Mouse (Mus musculus): ENCODE results near the gene Dhx16. TPM values are rescaled to one million over a fixed set of nuclear protein-coding genes. Genes with fewer than 3 reads are reported as not detected.
A peak's percentile ranks its signal among the peaks of the same experiment; 100 is the strongest.

The Dhx16 gene
- polyA plus RNA-seq, 1 experiment from 2014 or later: 50.3 TPM

DNA sequence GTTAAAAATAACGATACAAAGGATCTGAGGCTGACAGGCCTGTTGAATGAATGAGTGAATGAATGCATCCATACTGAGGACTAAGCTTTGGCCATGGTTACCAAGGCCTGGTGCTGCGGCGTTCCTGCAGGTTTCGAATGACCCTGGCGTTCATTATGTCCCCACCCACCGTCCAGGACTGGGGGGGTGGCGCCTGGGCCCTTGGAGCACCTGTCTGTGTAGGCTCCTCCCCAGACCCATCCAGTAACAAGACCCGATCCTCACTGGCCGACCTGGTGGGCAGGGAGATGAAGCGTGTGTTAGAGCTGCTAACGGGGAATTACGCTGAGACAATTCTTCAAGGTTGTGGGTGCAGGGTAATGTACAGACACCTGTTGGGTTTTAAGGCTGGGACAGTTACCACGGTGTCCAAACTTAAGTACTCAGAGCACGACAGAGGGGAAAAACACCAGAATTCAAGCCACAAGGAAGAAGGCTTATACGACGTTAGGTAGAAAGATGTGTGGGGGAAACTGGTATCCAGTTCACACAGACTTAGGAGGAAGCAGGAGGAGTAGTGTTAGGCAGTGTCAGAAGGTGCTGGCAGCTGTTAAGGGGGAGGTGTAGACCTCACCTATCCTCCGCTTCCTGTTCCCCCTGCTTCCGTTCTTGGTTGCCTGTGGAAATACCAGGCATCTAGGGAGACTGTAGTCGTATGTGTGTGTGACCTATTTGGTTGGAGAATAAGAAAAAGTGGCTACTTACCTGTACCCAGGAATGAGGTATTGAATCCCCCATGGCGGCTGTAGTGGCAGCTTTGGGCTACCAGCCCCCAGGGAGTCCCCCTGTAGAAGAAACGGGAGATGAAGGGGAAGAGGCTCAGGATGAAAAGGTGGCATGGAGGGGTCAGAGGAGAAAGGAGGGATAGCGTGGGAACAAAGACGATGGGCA is 18.3 kb downstream of the Dhx16 start:
- Histone ChIP-seq H3K27ac (ENCODE audit: low read depth, low read length) (no peak overlapping the region; the same call in 1 of the 2 replicates), H3K36me3 (ENCODE audit: control insufficient read depth, insufficient read depth, low read length) (peaks cover 4% of the 10 kb centered on the region), H3K4me3 (ENCODE audit: low read depth, low read length) (peak overlapping the region; percentile 72), H3K27me3 (ENCODE audit: control insufficient read depth, insufficient read depth, low read length) (no peaks in the 10 kb centered on the region), H3K9ac (ENCODE audit: low read length) (peak overlapping the region; percentile 30; the same call in 1 of the 2 replicates), H3K4me1 (replicated peaks; ENCODE audit: control insufficient read depth, insufficient read depth, low read length) (peaks cover 3% of the 10 kb centered on the region), H3K4me2 (ENCODE audit: low read depth, low read length, severe bottlenecking) (peak overlapping the region; percentile 99; the same call in 1 of the 2 replicates), H3K9me3 (ENCODE audit: control insufficient read depth, low read length) (no peaks in the 10 kb centered on the region)
- ATAC-seq (replicated peaks; ENCODE audit: low FRiP score) (peak; percentile 51), DNase-seq (ENCODE audit: low spot score) (peak; percentile 63)
- WGBS: 43% methylated on average over 23 of the region's 23 CpGs

DNA sequence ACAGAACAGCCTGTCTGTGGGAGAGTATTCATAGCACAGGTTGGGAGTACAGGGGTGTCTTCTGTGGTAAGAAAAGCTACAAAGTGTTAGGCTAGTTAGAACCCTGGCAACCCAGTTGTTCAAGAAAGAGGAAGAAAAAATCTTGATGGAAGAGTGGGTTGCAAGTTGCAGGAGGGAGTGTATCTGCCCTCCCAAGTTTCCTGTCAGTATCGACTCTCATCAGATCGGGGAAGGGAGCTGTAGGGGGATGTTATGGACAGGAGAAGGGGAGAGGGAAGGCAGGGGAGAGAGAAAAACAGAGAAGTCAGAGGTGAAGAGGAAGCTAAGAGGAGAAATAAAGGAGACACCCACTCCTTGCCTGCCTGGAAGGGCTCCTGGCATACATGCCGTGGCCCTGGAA is 21.0 kb downstream of the Dhx16 start:
- no peaks in the 10 kb centered on the region for H3K27me3 ChIP-seq (ENCODE audit: control insufficient read depth, insufficient read depth, low read length)
- no peak overlapping the region for H3K9ac ChIP-seq (ENCODE audit: low read length)
- H3K9me3 ChIP-seq (ENCODE audit: control insufficient read depth, low read length): no peaks in the 10 kb centered on the region
- peaks cover 3% of the 10 kb centered on the region for H3K4me1 ChIP-seq (replicated peaks; ENCODE audit: control insufficient read depth, insufficient read depth, low read length)
- H3K4me3 ChIP-seq (ENCODE audit: low read depth, low read length): no peak overlapping the region
- no peak for DNase-seq (ENCODE audit: low spot score)
- H3K27ac ChIP-seq (ENCODE audit: low read depth, low read length): no peak overlapping the region
- peaks cover 5% of the 10 kb centered on the region; the same call in 1 of the 2 replicates for H3K36me3 ChIP-seq (ENCODE audit: control insufficient read depth, insufficient read depth, low read length)
- no peak for ATAC-seq (replicated peaks; ENCODE audit: low FRiP score)
- 82% methylated on average over 3 of the region's 3 CpGs for WGBS
- no peak overlapping the region for H3K4me2 ChIP-seq (ENCODE audit: low read depth, low read length, severe bottlenecking)

DNA sequence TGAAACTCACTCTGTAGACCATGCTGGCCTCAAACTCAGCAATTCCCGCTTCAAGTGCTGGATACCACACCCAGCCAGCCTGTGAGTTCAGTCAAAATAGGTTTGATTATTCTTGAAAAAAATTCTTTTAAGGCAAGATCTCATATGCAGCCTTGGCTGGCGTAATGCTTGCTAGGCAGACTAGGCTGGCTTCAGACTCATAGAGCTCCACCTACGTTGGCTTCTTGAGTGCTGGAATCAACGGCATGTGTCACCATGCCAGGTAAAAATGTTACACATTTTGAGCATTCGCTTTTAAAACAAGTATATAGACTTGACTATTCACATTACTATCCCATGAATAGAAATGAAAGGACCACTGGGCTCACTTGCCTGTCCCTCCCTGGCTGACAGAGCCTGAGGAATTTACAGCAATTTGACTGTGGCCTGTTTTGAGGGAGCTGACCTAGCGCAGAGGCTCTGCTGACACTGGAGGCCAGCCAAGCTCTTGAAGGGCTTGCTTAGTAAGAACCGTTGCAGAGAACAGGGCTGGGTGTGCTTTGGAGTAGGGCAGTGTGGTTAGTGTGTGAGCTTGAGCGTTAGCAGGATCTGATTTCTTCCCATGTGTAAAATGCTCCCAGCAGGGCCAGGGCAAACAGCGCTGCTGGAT is 23.8 kb downstream of the Dhx16 start:
- WGBS: 92% methylated on average over 9 of the region's 9 CpGs
- no peaks in the 10 kb centered on the region for H3K4me1 ChIP-seq (replicated peaks; ENCODE audit: control insufficient read depth, insufficient read depth, low read length)
- no peak overlapping the region for H3K4me3 ChIP-seq (ENCODE audit: low read depth, low read length)
- ATAC-seq (replicated peaks; ENCODE audit: low FRiP score) (no peak), DNase-seq (ENCODE audit: low spot score) (no peak)
- H3K9me3 ChIP-seq (ENCODE audit: control insufficient read depth, low read length): no peaks in the 10 kb centered on the region
- peaks cover 5% of the 10 kb centered on the region; the same call in 1 of the 2 replicates for H3K36me3 ChIP-seq (ENCODE audit: control insufficient read depth, insufficient read depth, low read length)
- H3K27ac ChIP-seq (ENCODE audit: low read depth, low read length): no peak overlapping the region
- no peak overlapping the region for H3K4me2 ChIP-seq (ENCODE audit: low read depth, low read length, severe bottlenecking)
- H3K27me3 ChIP-seq (ENCODE audit: control insufficient read depth, insufficient read depth, low read length): no peaks in the 10 kb centered on the region
- no peak overlapping the region for H3K9ac ChIP-seq (ENCODE audit: low read length)

DNA sequence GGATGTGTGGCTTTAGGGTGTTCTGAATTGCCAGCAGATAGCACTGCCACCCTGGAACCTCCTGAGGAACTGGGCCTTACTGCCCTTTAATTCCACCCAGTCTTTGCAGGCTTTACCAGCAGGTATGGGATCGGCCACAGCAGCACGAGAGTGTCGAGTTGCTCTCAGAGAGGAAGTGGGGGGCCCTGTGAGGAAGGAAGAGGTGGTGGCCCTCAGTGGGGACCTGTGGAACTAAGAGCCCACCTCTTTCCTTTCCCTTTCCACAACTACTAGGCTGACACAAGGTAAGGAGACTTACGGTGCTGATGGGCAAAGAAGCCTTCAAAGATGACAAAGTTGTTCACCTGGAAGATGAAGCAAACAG is 24.4 kb downstream of the Dhx16 start:
- 88% methylated on average over 4 of the region's 4 CpGs for WGBS
- H3K36me3 ChIP-seq (ENCODE audit: control insufficient read depth, insufficient read depth, low read length): peaks cover 5% of the 10 kb centered on the region; the same call in 1 of the 2 replicates

DNA sequence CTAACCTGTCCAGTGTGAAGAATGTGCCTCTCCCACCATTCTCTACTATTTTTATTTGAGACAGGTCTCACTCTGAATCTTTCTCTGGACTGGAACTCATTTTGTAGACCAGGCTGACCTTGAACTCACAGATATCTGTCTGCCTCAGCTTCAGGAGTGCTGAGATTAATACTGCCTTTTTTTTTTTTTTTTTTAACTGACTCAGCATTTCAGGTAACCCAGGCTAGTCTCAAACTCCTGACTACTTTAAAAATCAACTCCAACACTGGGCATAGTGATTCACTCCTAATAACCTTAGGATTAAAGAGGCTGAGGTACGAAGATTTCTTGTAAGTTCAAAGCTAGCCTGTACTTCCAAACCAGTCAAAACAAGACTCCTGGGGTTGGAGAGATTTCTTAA is 26.0 kb downstream of the Dhx16 start:
- no peak overlapping the region for H3K27ac ChIP-seq (ENCODE audit: low read depth, low read length)
- H3K27me3 ChIP-seq (ENCODE audit: control insufficient read depth, insufficient read depth, low read length): no peaks in the 10 kb centered on the region
- H3K4me1 ChIP-seq (replicated peaks; ENCODE audit: control insufficient read depth, insufficient read depth, low read length): peaks cover 5% of the 10 kb centered on the region; the same call in 1 of the 2 replicates
- no peaks in the 10 kb centered on the region for H3K9me3 ChIP-seq (ENCODE audit: control insufficient read depth, low read length)
- 95% methylated on average over 1 of the region's 1 CpGs for WGBS
- H3K9ac ChIP-seq (ENCODE audit: low read length): no peak overlapping the region
- H3K4me2 ChIP-seq (ENCODE audit: low read depth, low read length, severe bottlenecking): no peak overlapping the region
- H3K4me3 ChIP-seq (ENCODE audit: low read depth, low read length): no peak overlapping the region
- no peak for DNase-seq (ENCODE audit: low spot score)
- no peak for ATAC-seq (replicated peaks; ENCODE audit: low FRiP score)
- H3K36me3 ChIP-seq (ENCODE audit: control insufficient read depth, insufficient read depth, low read length): peaks cover 5% of the 10 kb centered on the region; the same call in 1 of the 2 replicates

More for the DNA sequence above, 24.4 kb downstream of the Dhx16 start:
- DNase-seq (ENCODE audit: low spot score) (no peak), ATAC-seq (replicated peaks; ENCODE audit: low FRiP score) (no peak)
- Histone ChIP-seq H3K4me2 (ENCODE audit: low read depth, low read length, severe bottlenecking) (no peak overlapping the region), H3K9me3 (ENCODE audit: control insufficient read depth, low read length) (no peaks in the 10 kb centered on the region), H3K4me1 (replicated peaks; ENCODE audit: control insufficient read depth, insufficient read depth, low read length) (peaks cover 3% of the 10 kb centered on the region; the same call in 1 of the 2 replicates), H3K4me3 (ENCODE audit: low read depth, low read length) (no peak overlapping the region), H3K27ac (ENCODE audit: low read depth, low read length) (no peak overlapping the region), H3K27me3 (ENCODE audit: control insufficient read depth, insufficient read depth, low read length) (no peaks in the 10 kb centered on the region), H3K9ac (ENCODE audit: low read length) (no peak overlapping the region)

DNA sequence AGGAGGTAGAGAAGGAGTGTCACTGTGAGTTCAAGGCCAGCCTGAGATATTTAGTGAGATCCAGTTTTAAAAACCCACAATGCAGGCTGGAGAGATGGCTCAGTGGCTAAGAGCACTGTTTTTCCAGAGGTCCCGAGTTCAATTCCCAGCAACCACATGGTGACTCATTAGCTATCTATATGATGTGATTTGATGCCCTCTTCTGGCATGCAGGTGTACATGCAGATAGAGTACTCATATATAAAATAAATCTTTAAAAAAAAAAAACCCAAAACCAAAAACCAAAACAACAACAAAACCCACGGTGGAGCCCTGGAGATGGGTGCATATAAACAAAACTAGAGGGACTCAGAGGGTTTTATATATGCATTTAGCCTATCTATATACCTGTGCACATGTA is 28.0 kb downstream of the Dhx16 start:
- Histone ChIP-seq H3K27me3 (ENCODE audit: control insufficient read depth, insufficient read depth, low read length) (no peaks in the 10 kb centered on the region), H3K4me2 (ENCODE audit: low read depth, low read length, severe bottlenecking) (no peak overlapping the region), H3K9ac (ENCODE audit: low read length) (no peak overlapping the region), H3K4me1 (replicated peaks; ENCODE audit: control insufficient read depth, insufficient read depth, low read length) (peaks cover 5% of the 10 kb centered on the region; the same call in 1 of the 2 replicates), H3K9me3 (ENCODE audit: control insufficient read depth, low read length) (no peaks in the 10 kb centered on the region), H3K4me3 (ENCODE audit: low read depth, low read length) (no peak overlapping the region), H3K27ac (ENCODE audit: low read depth, low read length) (no peak overlapping the region), H3K36me3 (ENCODE audit: control insufficient read depth, insufficient read depth, low read length) (peaks cover 6% of the 10 kb centered on the region; the same call in 1 of the 2 replicates)
- 80% methylated on average over 2 of the region's 2 CpGs for WGBS
- DNase-seq (ENCODE audit: low spot score) (no peak), ATAC-seq (replicated peaks; ENCODE audit: low FRiP score) (no peak)

DNA sequence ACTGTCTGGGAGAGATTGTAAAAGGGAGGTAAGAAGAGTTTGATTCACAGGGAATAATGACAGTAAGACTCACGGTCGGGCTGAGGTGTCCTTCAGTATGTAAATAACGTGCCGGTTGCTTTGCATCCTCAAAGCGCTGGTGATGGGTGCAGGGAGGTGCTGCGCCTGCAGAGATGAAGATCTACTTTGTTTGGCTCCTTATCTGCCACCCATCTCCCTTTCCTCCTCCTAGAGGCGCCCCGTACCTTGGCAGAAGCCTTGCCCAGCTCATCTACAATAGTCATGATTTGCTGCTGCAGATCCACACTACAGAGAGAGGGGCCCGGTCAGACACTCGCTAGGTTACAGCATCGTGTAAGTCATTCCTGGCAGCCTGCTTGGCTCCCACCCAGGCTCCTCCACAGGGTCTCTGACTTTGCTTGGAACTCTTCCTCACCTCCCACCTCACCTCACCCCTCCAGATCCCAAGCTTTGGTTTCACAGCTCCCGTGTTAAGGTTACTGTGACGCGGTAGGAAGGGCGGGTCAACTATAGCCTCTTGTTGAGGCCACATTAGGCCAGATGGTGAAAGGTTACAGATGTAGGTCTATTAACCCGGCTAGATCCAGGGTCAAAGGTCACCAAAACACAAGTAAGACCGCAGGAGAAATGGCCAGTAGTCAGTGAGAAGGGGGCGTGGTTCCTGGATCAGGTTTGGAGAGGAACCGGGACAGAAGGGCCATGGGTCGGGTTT is 29.7 kb downstream of the Dhx16 start:
- H3K4me1 ChIP-seq (replicated peaks; ENCODE audit: control insufficient read depth, insufficient read depth, low read length): peaks cover 5% of the 10 kb centered on the region; the same call in 1 of the 2 replicates
- H3K9ac ChIP-seq (ENCODE audit: low read length): peak overlapping the region; percentile 78
- ATAC-seq (replicated peaks; ENCODE audit: low FRiP score) (peak; percentile 40; the same call in 1 of the 2 replicates), DNase-seq (ENCODE audit: low spot score) (no peak)
- H3K36me3 ChIP-seq (ENCODE audit: control insufficient read depth, insufficient read depth, low read length): peaks cover 3% of the 10 kb centered on the region; the same call in 1 of the 2 replicates
- H3K4me3 ChIP-seq (ENCODE audit: low read depth, low read length): peak overlapping the region; percentile 73
- peak overlapping the region; percentile 79 for H3K4me2 ChIP-seq (ENCODE audit: low read depth, low read length, severe bottlenecking)
- WGBS: 28% methylated on average over 20 of the region's 20 CpGs
- peak overlapping the region; percentile 68 for H3K27ac ChIP-seq (ENCODE audit: low read depth, low read length)
- no peaks in the 10 kb centered on the region for H3K9me3 ChIP-seq (ENCODE audit: control insufficient read depth, low read length)
- H3K27me3 ChIP-seq (ENCODE audit: control insufficient read depth, insufficient read depth, low read length): no peaks in the 10 kb centered on the region

DNA sequence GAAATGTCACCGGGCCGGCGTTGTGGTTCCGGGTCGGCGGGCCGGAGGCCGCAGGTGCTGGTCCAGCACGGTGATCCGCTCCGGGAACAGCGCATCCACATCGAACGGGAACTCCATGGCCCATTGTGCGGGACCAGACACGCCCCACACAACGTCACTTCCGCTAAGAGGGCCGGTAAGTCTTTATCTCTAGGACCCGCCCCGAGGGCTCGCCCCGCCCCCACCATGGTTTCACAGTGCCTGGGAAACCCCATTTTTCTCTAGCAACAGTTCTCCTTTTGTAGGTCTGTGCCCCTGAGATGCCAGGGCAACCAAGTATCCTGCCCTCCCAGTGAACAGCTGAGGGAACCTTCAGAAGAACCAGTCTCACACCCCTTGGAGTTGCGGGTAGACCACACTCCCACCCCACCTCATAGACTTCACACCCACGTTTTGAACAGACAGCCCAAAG is 30.3 kb downstream of the Dhx16 start, which contains the start of gene Atat1:
TSS of gene Atat1 (minus strand) at position 157 of the 451 bp plus-strand sequence.
- peak; percentile 91 for ATAC-seq (replicated peaks; ENCODE audit: low FRiP score)
- no peaks in the 10 kb centered on the region for H3K27me3 ChIP-seq (ENCODE audit: control insufficient read depth, insufficient read depth, low read length)
- peak within 1 kb of the TSS; percentile 68 for H3K27ac ChIP-seq (ENCODE audit: low read depth, low read length)
- H3K36me3 ChIP-seq (ENCODE audit: control insufficient read depth, insufficient read depth, low read length): peaks cover 2% of the 10 kb centered on the region; the same call in 1 of the 2 replicates
- H3K4me3 ChIP-seq (ENCODE audit: low read depth, low read length): peak within 1 kb of the TSS; percentile 73
- 3% methylated on average over 25 of the region's 25 CpGs for WGBS
- peak within 1 kb of the TSS; percentile 78 for H3K9ac ChIP-seq (ENCODE audit: low read length)
- H3K9me3 ChIP-seq (ENCODE audit: control insufficient read depth, low read length): no peaks in the 10 kb centered on the region
- H3K4me2 ChIP-seq (ENCODE audit: low read depth, low read length, severe bottlenecking): peak within 1 kb of the TSS; percentile 79
- DNase-seq (ENCODE audit: low spot score): peak; percentile 97
- H3K4me1 ChIP-seq (replicated peaks; ENCODE audit: control insufficient read depth, insufficient read depth, low read length): peaks cover 5% of the 10 kb centered on the region; the same call in 1 of the 2 replicates

Measured in forebrain, embryonic 11.5 days (tissue).